Mouse (Mus musculus) ovary, postnatal 10 days (tissue): ENCODE measurements at regions not wholly inside any gene's neighbourhood (a gene's known extent, or its start where the extent isn't known, plus 50 kb on each side); places are given as distances from the start of the nearest gene placed in this dataset.

Experiments
- DNase-seq: peaks from one replicate; pipeline ENCODE4 v3.0.0; 2022; ENCODE audit warnings: low spot score

DNA sequence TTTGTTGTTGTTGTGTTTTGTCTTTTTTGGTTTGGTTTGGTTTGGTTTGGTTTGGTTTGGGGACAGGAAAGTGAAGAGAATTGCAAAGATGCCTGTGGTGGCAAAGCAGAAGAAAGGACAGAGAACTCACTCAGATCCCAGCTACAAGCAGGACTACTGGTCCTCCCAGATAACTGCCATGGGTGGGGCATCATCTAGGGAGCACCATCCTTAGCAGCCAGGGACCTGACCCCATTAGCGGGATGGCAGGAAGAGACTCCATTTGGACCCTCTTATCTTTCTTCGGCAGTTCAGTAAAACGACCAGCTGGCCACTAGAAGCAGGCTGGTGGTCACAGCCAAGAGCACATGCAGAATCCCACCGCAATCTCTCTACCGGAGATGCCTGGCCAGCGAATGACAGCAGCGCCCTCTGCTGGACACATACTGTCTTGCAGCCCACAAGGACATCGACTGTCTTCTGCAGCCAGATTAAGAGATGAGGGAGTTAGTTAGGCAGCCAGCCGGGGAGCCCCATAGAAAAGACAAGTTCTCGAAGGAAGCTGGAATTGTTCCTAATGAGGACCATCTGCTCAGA, 119.8 kb downstream of the Gm9195 start:
- peak; percentile 49 for DNase-seq

DNA sequence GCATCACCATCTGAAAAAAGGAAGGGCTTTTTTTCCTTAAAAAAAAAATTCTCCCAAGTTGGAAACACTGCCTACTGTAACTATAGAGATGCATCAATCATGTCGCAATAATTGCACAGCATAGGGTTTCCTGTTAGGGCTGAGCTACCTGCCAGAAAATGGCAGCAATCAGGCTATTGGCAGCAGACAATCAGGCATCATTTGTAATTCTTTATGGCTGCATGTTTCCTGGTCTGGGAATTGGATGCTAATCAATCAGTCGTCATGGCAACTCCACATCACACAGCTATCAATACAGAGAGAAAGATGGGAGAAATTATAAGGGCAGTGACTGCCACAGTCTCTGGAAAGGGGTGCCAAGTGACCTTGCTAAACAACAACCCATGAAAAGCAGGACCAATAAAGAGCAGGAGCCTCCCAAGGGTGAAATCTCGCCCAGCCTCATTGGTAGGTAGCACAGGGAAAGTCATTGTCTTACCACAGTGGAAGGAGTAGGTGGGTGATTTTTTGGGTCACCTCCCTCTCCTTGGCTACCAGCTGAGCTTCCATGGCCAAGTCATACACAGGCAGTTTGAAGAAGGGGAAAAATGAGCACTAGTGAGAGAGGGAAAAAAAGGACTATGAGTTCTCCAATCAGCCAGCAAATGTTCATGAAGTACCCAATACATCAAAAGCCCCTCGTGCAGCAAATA, 130.7 kb downstream of the Gm9195 start:
- DNase-seq = no peak

DNA sequence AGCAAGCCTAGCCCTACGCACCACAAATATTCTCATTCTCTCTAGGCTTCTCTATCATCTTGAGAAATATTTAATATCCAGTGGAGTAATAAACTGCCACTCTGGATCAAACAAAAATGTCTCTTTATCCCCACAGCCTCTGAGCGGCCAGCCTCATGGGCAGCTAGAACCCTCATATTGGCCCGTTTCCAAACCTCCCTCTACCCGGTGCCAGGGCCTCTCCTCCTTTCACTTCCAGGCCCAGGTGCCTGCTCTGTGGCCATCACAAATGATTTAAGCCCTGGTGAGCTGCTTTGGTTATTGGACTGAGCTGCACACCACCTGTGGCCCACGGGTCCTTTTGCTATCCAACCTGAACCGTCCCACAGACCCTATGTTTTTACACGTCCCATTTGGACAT, 131.5 kb downstream of the Gm9195 start:
- no peak for DNase-seq

DNA sequence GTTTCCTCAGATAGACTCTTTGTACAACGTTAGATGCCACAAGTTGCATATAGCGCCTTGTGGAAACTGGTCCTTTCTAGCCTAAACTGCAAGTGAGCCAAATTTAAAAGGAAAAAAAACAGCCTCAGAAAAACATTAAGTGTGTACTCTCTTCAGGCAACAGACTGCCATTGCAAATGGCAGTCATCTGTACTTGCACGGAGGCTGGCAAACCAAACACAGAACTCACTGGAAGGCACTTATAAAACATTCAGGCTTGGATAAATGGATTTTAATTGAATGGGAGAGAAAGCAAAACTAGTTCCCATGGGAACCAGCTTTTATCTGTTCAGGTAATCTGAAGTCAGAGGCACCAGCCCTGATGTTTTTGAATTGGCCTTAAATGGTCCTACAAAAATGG, 133.7 kb downstream of the Gm9195 start:
- DNase-seq = no peak

DNA sequence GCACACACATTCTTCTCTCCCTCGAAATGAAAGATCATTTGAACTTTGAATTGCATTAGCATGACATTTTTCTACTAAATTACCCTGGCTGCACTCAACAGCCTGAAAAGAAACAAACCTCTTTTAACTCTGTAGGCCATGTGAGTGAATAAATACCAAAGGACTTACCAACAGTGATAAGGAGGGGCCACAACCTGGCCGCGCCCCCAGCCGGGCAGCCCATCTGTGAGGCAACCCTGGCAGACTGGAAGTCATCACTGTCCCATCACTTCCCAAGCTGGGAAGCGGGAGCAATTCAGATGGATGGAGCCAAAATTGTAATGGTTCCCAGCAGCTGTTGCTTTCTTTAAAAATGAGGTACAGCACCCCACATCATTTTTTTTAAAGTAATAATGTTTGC, 149.5 kb downstream of the Gm9195 start:
- DNase-seq = no peak

DNA sequence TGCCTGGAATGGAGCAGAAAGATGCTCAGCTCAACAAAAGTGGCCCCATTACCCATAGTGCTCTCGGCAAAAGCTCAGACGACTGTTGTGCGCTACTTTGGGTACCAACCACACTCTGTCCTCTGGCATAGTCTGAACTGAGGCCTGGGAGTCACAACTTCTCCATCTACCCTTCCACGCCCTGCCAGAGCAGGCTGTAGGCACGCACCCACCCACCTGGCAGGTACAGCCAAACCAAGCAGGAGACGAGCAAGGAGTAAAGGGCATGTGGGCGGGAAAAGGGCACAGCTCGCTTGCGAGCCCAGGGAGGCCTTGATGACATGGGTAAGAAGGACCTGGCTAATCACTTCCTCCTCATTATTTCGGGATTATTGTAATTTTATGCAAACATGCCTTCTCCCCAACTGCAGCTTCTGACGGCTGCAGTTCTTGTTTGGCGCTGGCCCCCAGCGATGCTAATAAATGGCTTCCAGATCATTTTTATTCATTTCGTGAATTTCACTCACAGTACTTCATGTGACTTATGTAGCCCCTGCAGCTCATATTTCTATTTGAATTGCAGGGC, 150.0 kb downstream of the Gm9195 start:
- no peak for DNase-seq

DNA sequence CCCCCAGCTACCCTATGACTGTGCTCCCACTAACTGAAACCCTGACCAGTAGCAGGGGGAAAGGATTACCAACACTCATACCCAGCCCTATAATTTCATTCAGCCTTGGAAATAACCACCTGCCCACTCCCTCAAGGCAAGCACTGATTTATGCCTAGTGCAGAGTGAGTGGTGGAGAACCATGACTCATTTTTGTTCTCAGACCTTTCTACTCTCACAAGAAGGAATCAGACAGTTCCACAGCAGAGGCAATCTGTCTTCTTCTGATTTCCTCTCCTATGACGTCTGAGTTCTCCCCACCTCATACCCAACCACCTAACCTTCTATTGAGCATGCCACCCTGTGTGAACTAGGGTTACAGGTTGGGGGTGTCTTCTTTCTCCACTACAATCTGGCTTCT, 153.6 kb downstream of the Gm9195 start:
- no peak for DNase-seq

DNA sequence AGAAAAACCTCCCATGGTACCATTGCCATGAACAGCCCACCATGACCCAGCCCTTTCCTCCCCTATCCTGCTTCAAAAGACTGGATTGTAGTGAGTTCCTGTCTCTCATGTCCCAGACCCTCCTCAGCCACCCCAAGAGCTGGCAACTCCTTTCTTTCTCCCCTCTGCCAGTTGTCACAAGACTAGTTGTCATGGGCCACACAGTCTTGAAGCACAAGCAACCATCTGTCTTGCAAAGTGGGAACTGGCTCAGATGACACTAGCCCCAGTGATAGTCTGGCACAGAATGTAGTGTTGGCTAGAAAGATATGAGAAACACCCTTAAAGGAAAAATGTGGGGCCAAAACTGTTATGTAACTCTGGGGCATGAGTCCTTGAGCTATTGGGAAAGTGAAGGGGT, 187.8 kb downstream of the Gm9195 start:
- DNase-seq = no peak

DNA sequence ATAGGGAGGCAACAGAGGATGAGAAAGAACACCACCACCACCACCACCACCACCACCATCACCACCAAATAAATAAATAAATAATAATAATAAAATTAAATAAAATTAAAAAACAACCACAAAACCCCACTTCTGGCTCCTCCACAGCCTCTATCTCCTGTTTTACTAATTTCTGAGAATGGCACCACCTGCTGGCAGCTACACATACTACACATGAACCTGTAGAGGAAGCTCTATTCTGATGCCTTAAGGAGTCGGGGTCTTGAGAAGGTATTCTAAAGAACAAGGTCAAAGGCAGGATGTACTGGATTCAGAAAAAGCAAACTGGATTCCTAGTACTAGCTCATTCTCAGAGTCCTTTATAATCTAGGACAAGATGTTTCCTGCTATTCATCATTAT, 191.6 kb downstream of the Gm9195 start:
- no peak for DNase-seq

DNA sequence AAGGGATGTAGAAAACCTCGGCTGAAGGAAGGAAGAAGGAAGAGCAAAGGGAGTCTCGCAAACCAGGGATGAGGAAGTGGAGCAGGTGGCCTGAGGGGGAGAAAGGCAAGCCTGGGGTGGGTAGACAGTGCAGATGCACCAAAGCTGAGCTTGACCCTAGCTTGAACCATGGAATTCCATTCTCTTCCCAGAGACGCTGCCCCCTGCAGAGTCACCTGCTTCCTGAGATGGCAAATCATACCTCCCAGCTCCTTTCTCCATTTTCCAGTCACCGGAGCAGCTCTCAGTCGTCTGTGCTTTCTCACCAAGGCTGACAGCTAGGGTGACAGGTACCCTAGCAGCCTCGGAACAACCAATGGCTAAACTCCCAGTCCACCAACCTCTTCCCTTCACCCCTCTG, 197.0 kb downstream of the Gm9195 start:
- no peak for DNase-seq

DNA sequence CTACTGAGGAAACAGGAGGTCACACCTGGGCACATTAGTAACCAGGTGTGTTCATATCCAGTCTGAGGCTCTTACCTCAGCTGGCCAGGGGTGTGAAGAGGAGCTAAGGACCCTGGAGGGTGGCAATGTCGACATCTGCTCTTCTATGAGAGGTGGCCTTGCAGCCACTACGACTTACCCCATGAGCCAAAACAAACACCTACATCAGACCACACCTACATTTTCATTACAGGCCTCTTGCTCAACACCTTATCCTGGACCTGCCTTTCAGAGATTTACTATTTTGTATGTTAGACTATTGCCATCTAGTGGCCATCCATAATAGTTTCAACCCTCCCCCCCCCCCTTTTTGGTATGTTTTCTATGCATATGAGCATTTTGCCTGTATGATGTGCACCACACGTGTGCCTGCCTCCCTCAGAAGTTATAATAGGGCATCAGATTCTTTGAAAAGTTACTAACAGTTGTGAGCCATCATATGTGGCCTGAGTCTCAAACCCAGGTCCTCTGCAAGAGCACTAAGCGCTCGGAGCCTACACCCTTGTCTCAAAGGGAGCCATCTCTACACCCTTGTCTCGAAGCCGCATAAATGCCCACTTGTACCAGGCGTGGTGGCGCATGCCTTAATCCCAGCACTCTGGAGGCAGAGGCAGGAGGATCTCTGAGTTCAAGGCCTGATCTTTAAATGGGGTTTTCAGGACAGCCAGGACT, 197.8 kb downstream of the Gm9195 start:
- DNase-seq = no peak

DNA sequence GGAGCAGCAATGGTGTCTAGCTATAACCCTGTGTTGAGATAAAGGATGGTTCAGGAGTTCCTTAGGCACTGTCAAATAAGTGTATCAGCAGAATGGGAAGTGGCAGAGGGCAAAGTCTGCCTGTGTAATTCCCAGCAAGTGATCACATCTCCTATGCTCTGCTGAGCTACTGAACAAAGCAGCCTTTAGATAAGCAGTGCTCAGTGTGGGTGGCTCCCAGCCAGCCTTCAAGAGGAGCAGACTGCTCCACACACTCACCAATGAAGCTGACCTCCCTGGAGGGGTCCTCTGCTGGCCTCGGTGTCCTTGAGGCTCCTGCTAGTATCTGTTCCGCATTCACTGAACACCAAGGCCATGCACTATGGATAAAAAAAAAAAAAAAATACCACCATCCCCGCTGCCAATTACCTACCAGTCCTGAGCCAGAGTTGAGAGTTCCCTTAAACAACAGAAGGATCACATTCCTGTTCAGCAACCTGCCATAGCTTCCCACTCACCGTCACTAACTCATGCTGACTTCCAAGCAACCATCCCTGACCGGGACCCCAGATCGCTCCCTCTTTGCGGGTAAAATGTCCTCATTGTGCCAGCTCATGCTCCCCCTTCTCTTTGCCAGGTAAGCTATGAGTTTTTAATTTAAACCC, 198.9 kb downstream of the Gm9195 start:
- no peak for DNase-seq

DNA sequence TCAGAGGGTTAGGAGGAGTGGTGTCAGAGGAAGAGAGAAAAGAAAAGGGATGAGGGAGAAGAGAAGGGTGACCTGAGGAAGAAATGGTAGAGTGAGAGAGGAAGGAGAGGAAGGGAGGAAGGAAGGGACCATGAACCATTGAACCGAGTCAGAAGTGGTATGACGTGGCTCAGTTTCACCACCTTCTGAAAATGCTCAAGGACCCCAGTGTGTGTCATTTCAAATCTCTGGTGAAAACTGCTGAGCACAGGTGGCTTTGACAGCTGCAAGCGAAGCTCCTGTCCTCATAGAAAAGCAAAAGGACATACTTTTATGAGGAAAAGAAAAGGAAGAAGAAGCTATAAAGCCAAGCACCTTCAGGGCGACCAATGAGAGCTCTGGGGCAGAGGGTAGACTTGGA, 214.3 kb downstream of the Gm9195 start:
- DNase-seq = no peak

DNA sequence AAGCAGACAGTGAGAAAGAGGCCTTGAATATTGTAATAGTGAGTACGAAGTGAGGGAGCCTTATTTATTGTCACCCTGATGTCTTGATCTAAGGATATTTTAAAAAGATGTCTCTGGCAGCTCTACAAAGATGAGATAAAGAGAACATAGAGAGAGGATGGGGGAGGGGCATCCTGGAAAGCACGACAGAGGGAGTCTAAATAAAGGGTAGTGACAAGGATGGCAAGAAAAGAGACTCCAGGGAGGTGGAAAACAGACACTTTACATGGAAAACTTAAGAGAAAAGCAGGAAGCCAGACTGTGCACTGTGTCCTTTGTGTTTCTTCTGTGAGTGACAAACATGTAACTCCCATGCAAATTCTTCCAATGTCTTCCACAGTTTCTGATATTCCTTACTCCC, 232.4 kb downstream of the Gm9195 start:
- no peak for DNase-seq

DNA sequence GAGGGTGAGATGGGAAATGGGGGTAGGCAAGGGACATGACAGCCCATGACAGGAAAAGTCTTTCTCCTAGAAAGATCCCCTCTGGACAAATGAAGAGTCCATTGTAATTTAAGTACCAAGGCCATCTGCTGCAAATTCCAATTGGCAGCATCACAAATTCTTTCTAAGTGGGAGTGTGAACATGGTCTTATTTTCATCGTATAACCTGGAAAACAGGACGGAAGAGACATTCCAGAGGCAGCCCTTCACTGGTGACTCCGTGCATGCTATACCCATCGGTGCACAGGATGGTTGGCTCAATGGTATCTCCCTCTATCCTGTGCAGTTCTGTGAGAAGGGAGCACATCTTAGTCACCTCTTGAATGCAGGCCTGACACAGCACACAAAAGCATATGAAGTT, 249.8 kb downstream of the Gm9195 start:
- no peak for DNase-seq

DNA sequence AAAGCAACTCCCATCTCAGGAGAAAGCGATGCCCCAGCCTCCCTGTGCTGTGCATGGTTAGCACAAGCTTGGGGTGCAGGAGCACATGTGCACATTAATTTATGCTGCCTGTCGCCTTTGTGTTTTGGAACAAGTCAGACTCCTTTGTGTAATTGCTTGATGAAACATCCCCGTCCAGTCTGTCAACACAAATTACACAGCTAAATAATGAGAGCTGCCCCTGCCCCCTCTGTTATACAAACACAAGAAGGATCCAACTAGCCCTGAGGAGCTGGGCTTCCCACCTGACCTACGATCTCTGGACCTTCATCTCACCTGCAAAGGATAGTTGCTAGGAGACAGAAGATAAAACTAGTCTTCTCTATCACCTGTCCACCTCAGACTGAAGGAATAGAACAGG, 251.4 kb downstream of the Gm9195 start:
- no peak for DNase-seq

DNA sequence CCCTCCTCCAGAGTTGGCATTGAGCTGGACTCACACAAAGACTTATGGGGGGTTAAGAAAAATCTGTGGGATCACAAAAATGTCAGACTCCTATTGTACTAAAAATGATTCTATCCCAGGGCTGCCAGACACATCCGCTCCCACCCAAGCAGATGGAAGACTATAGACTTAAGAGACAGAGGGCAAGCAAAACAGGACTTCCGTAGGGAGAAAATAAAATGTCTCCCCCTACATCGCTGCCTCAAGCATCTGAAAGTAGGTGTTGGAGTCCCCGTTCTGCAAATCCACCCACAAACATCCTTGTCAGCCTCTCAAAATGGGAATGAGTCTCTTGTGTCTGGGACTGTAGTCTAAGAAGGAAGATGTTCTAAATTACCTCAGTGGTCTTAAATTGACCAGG, 253.3 kb downstream of the Gm9195 start:
- DNase-seq = no peak

DNA sequence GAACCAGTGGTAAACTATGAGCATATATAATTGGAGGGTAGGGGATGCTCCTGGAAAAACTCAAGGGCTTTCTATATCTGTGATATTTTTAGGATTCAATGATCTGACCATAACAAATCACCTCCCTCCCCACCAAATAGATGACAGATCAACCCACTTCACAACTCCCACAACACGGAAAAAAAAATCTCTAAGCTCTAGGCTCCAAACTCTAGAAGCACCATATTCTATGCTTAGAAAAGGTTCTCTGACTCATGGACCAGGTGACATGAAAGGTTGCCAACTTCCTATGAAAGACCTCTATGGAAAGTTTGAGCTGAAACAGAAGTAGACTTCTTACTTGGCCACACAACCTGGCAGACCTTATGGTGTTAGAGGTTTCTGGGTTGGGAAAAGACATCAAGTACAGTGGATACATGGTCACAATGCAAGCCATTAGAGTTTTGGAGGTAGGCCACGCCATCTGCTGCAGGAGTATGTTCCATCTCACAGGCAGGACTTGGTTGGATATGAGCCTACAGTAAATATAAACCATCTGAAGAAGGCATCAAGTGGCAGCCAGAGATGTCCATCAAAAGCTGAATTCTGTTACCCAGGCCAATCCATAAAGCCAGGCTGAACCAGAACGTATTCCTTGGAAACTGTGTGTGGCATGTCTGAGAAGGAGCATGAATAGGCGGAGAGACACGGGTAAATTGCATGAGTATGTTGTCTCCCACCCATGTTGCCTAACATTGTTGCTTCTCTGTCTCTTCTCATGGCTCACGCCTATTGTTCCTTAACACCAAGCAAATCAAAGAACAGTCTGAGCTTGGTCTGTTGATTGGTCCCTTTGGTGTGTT, 257.2 kb downstream of the Gm9195 start:
- DNase-seq = no peak

DNA sequence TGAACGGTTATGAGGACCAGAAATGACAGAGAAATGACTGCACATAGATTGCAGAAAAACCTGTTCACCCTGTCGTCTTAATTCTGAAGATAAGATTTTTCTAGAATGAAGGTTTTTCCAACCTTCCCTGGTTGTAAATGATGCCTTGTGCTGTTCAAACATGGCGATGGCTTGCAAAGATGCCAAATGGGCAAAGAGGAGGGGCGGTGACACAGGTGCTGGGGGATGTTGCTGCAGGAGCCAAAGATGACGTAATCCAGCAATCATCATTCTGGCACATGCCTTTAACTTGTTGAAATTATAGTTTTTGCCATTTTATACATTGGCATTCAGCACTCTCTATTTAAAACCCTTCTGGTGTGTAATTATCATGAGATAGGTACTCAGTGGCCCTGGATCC, 263.8 kb downstream of the Gm9195 start:
- no peak for DNase-seq

DNA sequence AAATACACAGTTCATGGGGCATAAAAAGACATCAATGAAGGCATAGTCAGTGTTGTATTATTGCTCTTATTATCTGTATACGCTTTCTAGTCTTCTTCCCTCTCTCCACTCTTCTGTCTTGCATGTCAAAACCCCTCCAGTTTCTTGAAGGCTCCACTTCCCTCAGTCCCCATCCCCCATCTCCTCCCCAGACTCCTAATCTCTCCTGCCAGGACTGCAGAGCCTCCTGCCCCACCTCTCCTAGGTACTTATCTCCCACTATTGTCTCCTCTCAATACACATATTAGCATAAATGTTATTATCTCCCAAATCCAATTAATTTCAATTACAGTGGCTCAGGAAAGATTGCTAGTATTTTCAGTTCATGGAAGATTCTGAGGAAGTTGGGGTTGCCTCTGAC, 264.2 kb downstream of the Gm9195 start:
- no peak for DNase-seq

DNA sequence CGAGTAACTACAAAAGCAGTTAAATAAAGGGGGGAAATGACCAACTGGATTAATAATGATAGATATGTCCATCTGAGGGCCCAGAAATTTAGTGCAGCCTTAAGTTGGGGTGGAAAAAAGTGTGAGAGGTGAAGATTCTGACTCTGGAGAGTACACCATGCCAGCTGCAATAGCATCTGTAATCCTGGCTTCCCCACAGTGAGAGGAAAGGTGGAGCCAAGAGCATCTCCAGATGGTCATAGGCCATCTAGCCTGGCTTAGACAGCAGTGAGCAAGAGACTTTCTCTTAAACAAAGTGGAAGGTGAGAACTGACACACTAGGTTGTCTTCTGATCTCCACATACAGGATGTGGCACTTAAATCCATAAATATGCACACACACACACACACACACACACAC, 264.7 kb downstream of the Gm9195 start:
- no peak for DNase-seq

DNA sequence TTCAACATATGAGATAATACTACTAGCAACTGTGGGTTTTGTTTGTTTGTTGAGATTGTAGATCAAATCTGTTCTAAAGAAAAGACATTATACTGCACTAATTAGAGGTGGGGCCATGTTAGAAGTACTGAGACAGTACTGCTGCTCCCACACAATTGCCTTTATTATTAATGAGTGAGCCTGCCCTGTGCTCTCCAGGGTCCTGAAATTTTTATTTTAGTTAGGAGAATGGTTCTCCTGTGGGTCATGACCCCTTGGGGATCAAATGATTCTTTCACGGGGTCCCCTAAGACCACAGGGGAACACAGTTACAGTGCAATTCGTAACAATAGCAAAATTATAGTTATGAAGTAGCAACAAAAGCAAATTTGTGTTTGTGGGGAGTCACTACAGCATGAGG, 268.8 kb downstream of the Gm9195 start:
- no peak for DNase-seq
